Mouse (Mus musculus) adrenal gland, postnatal 4 days (tissue): Measurements from ENCODE around the gene Znfx1. TPM values are rescaled to one million over a fixed set of nuclear protein-coding genes. Genes with fewer than 3 reads are reported as not detected.
A peak's percentile ranks its signal among the peaks of the same experiment; 100 is the strongest.

Experiments
- DNase-seq, 2 experiments: peaks; one replicate each; pipeline ENCODE4 v3.0.0; 2021 to 2022; ENCODE audit warnings: low spot score in 2 of 2, mixed read lengths in 2 of 2
- total RNA-seq, 2 experiments: library from RNA; stranded (reverse); gene quantifications; 2 replicates each; pipeline ENCODE4 v1.2.3; 2021

Gene Znfx1
- total RNA-seq, 2 experiments from 2014 or later: 34.1 to 38.3 TPM

DNA sequence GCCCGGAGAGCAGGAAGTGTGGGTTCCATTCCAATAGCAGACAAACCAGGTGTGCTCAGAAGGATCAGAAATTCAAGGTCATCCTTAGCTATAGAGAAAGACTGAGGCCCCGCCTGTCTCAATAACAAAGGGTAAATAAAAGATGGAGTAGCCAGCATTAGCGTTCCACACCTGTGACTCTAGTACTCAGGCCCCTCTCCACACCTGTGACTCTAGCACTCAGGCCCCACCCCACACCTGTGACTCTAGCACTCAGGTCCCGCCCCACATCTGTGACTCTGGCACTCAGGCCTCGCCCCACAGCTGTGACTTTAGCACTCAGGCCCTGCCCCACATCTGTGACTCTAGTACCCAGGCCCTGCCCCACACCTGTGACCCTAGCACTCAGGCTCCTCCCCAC is 11.8 kb upstream of the Znfx1 start:
- DNase-seq: no peak

DNA sequence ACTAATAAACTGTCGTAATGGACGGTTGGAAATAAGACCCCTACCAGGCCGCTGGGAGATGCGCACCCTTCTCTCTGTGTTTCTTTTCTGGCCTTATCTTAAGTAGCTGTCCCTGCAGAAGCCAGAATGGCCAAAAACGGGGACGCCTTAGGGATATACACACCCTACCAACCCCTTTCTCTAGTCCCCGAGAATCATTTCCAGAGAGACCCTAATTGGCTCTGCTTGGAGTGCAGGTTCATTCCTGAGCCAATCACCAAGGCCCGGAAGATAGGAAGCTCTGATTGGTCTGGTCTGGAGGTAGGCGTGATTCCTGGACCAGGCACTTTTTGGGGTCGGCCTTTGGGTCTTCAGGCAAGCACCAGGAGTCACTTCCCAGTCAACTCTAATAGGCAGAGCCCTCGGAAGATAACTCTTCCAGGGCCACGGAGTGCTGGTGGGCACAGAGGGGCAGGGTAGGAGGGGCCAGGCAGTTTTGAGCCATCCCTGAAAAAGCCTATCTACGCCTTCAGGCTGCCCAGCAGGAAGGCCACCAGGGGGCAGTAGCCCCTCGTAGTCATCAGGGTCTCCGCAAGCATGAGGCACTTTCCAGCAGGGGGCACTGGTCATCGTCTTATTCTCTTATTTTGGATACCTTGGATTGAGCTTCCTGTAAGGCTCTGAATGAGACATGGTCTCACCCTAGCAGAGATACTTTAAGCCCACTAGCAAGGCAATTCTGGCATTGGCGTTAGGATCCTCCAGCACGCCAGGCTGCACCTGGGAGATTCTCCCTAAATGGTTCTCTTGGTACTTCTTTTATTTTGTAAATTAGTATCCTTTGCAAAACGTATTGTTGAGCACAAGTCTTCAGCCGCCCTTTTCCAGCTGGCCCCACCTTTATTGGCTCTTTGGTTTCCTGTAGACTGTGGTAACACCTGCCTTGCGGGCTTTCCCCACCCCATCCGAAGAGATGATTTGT is 9.1 kb upstream of the Znfx1 start:
- peak; percentile 92 to 95 for DNase-seq

DNA sequence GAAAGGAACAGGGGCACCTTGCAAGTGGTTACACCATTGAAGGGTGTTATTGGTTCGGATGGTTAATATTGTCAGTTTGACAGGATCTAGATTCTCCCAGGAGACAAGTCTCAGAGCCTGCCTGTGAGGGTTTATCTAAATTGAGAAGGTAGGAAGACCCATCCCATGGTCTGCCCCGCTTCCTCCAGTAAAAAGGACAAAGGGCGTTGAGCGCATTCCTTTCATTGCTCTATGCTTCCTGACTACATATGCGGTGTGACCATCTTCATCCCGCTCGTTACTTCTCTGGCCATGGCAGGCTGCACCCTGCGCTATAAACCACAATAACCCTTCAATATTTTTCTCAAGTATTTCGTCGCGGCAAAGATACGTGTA is 8.4 kb upstream of the Znfx1 start:
- no peak for DNase-seq

DNA sequence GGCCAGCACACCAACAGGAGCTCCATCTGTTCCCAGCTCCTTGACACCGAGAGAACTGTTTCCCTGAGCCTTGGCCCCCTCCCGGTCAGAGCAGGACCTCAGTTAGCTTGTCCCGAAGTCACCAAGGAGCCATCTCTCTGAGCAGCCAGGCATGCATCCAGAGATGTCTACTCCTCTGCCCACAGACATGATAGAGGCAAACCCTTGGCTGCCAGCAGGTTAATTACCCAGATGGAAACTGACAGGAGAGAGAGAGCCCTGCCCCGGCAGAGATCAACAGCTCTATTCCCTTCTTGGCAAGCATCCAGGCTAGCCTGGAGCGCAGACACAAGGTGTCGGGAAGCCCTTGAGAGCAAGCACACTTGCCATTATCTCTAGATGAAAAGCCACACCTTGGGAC is 7.5 kb upstream of the Znfx1 start:
- DNase-seq: no peak

DNA sequence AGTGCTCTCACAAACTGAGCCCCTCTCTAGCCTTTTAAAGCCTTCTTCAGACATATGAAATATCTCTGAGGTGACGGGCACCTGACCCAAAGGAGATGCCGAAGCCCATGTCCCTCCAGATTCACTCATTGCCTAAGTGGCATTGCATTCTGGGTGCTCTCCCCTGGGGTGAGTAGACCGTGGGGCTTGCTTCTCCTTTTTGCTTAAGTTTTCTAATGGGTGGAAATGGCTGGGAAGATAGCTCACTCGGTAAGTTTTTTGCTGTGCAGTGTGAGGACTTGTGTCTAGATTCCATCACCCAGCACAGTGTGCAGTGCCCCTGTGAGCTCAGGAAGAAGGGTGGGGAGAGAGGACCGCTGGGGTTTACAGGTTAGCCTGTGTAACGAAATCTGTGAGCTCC is 4.8 kb upstream of the Znfx1 start:
- DNase-seq: no peak

DNA sequence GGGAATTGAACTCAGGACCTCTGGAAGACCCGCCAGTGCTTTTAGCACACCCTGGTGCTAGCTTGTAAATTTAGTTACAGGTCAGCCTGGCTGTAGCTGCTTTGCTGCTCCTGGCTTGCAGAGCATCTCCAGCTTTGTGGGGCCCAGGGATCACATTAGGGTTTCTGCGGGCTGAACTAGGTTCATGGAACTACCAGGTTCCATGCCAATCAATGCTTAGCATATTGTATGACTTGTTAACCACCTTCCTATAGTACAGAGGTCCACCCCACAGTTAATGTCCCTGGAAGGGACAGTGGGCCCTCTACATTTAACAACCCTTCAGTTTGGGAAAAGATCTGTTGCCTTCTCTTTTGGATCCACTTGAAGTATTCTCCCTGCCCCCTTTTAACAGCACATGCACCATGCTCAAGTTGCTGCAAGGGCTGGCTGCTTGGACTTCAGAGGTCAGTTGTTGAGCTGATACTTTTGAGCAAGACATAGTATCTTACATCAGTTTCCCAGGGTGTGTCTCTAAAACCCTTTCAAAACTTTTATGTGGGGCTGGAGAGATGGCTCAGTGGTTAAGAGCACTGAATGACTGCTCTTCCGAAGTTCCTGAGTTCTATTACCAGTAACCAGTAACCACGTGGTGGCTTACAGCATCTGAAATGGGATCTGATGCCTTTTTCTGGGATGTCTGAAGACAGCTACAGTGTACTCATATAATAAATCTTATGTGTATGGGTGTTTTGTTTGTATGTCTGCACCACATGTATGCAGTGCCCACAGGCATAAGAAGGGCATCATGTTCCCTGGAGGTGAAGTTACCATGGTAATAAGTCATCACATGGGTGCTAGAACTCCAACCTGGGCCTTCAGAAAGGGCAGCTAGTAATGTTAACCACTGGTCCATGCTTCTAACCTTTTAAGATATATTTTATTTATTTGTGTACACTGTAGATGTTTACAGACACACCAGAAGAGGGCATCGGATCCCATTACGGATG is 4.0 kb upstream of the Znfx1 start:
- DNase-seq: no peak

DNA sequence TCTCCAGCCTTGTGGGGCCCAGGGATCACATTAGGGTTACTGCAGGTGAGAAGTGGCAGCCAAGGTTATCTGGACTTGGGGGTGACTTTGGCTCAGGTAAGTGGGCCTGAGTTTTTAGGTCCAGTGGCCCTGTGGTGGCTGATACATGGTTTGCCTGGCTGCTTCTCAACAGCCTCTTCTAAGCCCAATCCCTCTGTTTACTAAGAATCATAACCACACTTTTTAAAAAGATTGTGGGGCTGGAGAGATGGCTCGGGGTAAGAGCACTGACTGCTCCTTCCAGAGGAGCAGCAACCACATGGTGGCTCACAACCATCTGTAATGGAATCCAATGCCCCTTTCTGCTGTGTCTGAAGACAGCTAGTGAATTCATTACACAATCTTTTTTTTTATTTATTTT is 3.2 kb upstream of the Znfx1 start:
- no peak for DNase-seq

DNA sequence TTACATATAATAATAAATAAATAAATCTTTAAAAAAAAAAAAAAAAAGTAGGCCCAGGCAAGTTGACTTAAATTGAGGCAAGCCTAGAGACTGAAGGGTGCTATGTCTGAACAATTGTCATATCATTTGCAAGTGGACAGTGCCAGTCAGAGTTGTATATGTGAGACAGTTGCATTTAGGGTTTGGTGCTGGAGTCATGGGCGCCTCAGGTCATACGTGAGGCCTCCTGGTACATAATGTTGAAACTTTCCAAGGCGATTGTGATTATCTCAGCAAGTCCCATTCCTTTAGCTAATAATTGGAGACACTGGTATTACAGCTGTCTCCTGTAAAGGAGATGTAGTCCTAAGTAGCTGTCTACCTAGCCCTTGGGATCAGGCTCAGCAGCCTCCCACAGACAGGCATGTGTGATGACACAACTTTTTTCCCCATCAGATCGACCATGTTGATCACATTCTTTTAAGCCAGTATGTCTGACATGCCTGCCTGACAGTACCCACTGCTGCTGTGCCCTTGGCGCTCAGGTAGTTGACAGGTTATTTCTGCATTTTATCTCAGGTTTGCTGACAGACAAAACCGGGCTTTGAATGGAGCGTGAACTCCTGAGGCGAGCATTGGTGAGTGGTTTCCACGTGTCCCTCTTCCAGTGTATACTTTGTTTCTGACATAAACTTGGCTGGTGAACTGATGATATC is 1.9 kb upstream of the Znfx1 start:
- no peak for DNase-seq

DNA sequence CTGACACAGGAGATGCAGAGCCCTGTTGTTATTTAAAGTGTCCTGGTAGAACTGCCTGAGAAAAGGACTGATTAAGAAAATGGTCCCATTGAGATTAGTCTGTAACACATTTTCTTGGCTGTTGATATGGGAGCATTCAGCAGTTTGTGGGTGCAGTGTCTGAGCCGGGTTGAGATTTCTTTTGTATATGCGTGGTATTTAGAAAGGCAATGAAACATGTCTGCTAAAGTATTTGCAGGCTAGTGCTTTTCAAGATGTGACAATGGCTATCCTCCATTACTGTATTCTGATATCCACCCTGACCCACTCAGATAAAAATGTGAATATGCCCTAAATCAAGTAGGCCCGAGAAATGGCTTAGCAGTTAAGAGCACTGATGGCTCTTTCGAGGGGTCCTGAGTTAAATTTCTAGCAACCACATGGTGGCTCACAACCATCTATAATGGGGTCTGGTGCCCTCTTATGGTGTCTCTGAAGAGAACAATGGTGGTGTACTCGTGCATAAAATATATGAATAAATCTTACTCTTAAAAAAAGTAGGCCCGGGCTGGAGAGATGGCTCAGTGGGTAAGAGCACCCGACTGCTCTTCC is 1.2 kb upstream of the Znfx1 start:
- DNase-seq: no peak

DNA sequence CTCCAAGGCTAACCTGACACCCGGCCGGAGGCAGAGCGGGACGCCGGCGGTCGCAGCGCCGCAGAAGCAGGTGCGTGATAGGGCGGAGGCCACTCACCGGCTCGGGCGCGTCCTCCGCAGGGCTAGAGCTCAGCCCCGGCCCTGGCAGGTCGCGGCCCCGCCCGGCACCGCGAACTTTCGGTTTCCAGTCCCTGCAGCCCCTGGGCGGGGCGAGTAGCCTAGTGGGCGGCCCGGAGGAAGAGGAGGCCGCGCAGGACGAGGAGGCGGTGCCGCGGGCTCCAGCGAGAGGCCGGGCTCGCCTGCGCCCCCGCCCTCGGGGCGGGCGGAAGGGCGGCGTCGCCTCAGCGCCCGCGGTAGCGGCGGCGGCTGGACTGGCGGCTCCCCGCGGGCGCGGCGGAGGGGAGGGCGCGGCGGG is 311 bp downstream of the Znfx1 start:
- DNase-seq: peak; percentile 81 to 87

DNA sequence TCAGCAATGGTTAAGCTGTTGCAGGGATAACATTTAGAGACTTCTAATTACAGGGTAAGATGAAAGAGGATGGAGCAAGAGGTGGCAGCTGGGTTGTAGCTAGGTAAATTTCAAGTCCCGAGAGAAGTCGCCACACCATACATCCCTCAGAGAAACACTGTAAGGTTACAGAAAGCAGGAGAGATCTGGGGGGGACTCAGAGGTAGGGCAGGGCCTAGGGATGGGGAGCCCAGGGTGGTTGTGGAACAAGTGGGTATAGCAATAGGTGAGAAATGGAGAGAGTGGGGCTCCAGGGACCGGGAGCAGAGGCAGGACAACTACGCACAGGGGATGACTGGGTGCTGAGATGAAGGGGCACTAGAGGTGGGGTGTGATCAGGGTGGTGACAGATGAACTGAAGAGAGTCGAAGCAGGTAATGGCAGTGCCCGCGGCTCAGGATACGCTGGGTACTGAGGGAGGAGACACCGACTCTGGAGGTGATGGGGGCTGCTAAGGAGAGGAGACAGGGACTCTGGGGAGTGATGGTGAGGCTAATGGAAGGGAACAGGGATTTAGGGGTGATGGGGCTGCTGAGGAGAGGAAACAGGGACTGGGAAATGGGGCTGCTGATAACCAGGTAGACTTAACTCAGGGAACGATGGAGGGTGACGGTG is 1.3 kb downstream of the Znfx1 start:
- DNase-seq: no peak

DNA sequence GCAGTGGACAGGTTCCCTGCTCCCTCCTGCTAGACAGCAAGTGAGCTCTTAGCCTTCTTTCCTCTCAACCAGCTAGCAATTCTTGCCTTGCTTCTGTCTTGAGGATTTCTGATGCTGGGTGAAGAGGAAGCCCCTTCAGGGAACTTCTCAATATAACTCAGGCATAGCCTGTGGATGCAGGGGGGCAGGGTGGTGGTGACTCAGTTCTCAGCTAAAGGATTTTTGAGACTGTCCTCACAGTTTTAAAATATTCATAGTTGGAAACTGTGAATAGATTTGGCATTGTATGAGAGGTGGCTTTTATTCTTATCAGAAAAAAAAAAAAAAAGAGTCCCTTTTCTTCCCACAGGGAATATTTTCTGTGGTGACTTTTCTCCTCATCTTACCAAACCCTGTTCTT is 2.1 kb downstream of the Znfx1 start:
- DNase-seq: no peak

DNA sequence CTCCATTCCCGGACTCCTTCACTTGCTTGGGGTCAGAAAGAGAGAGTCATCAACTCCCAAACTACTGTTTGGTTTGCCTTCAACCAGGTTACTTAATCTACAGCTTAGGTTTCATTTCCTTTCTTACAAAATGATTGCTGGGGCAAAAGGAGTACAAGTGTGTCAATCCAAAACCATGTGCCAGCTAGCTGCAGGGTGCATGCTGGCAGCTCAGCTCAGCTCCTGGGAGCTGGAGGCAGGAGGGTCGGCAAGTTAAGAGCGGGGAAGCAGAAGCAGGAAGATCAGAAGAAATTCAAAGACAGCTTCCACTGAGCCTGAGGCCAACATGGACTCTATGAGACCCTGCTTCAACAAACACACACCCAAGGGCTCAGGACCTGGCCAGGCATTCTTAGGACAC is 2.5 kb downstream of the Znfx1 start:
- DNase-seq: no peak

DNA sequence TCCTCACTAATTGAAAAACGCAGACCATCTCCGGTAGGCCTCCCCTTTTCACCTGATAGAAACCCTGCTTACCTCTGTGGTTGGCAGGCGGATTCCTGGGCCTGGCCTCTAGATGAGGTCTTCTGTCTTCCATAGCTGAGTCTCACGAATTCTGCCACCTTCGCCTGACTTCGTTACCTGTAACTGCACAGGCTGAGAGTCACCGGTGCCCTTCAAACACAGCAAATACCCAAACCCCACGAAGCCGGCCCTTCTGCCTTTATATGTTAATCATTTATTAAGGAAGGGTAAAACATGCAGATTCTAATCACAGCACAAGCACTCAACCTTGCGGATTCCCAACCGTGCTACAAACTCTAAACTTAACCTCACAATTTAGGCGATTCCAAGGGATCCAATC is 2.9 kb downstream of the Znfx1 start:
- no peak for DNase-seq

DNA sequence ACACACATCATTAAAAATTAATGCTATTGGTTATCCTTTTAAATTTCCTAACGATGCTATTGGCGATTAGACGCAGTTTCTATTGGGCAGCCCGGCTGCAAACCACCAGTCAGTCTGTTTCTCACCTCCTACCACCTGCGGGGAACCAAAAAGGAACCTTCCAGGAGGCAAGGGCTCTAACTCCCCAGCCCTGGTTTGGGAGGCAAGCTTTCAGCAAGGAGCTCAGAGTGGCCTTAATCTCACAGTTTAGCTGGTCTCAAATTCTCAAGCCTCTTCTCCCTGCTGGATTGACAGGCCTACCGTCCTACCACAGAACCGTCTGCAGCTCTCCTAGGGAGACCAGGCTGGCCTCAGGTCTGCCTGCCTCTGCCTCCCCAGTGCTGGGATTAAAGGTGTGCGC is 3.3 kb downstream of the Znfx1 start:
- no peak for DNase-seq

DNA sequence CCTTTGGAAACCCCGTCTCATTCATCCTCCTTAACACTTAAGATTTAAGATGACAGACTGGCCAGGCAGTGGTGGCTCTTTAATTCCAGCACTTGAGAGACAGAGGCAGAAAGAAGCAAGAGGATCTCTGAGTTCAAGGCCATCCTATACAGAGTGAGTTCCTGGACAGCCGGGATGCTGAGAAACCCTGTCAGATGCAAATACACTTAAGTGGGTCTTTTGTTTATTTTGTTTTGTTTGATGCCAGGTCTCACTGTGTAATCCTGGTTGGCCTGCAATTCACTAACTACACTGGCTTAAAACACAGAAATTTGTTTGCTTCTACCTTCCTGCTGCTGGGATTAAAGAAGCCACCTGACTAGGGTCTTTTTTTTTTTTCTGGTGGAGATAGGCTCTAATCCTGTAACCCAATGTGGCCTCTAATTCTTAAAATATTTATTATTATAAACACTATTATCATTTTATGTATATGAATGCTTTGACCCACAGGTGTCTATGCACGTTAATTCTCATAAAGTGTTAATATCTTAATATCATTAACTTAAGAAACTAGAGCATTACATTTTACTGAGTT is 3.9 kb downstream of the Znfx1 start:
- no peak for DNase-seq

DNA sequence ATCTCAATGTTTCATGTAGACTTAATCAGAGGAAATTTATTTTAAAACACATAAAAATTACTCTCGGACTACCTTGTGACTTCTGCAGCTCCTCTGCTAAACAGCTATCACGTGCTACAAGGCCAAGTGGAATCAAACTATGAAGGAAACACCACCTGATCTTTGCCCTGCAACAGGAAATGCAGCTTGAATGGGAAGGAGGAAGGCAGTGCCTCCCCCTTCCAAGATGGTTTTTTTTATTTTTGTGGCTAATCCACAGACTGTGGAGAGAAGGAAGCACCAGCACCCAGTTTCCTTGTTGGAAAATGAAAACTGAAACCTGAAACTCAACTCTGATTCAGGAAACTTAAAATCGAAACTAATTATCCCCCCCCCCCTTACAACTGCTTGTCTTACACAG is 4.6 kb downstream of the Znfx1 start:
- DNase-seq: no peak

DNA sequence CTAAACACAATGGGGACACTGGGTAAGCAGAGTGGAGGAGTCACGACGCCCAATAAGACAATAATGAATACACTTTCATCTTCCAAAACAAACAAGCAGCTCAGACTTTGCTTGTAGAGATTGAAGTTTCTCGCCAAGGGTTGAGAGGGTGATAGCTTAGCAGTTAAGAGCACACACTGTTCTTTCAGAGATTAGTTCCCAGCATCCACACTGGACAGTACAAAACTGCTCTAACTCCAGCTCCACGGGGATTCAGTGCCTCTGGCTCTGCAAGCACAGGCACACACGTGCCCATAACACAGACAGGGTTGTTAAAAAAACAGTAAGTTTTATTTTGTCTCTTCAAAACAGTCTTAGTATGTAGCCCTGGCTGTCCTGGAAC is 5.9 kb downstream of the Znfx1 start:
- DNase-seq: no peak

DNA sequence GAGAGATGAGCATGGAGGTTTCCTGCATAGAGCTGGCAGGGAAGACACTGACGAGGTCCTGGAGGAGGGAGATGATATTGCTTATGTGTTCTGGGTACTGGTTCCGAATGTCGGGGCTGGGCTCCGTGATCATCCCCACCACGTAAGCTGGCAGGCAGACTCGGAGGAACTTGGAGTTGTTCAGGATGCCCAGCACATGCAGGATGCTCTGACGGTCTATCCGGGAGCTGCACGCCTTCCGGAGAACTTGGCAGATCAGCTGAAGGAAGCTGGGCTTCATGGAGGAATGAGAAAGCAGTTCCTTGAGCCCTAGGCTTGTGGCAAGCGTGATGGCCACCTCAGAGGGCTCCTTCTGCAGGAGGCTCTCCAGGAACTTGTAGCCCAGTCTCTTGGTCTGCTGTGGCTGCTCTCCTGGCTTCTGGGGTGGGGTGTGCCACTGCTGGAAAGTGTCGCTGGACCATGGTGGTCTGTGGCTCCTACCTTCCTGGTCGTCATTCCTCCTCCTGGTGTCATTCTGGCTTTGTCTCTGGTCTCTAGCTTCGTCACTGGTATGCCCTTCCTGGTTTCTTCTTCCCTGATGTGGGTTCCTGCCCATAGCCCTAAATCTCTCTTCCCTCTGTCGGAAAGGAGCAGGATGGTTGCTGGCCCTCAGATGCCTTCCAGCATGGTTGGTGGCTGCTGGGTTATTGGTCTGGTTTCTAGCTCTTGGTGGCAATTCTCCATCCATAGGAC is 6.4 kb downstream of the Znfx1 start:
- DNase-seq: no peak

DNA sequence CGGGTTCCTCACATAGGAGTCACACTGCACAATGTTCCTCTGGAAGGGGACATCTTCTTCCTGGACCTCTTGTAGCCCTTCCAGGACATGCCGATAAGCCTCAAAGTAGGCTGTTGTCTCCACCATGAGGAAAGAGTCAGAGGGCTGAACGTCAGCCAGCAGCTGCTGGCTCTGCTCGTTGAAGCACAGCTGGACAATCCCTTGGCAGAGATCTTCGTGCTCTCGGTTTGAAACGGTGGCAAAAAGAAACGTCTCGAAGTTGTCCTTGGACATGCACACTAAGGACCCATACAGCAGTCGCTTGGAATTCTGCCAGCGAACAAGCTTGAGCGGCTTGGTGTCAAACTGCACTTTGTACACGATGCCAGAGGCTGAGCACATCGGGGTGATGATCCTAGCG is 7.4 kb downstream of the Znfx1 start:
- no peak for DNase-seq
